Mouse (Mus musculus): ENCODE data around the gene Aplp2.

The Aplp2 gene

DNA sequence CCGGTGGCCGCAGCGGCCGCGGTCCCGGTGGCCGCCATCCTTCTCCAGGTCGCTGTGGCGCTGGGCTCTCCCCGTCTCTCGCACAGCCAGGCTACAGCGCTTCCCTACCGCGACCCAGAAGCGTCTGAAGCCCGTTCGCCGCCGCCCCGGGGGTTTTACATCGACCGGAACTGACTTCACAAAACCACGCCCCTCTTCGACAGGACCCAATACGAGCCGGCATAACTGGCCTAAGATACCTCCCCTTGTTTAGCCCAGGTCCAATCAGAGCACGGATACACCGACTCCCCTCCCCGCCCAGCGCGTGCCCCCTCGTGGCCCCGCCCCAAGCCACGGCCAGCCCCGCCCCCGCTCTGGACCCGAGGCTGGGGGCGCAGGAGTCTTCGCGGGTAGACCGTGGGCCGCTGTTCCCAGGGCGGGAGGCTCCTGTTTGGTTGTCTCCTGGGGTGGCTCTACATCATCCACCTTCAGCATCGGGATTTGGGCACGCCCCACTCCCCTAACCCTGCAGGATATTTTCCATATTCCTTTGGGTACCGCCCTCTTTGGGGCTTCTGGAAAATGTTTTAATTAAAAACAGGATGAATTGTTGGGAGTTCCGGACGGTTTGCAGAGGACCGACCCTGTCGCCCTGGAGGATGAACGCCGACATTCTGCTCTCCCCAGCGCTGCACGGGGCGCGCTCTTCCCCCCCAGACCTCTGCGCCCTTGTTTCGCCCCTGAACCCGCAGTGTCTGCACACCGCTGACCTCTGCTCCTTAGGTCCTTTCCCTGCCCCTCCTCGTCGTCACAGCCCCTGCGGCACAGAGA, at the start of gene Aplp2:
Gene Aplp2, minus strand, starts transcription at position 126 of the 810 bp plus-strand sequence.
- peak; percentile 97 for DNase-seq (ENCODE audit: extremely low spot score, low spot score)

DNA sequence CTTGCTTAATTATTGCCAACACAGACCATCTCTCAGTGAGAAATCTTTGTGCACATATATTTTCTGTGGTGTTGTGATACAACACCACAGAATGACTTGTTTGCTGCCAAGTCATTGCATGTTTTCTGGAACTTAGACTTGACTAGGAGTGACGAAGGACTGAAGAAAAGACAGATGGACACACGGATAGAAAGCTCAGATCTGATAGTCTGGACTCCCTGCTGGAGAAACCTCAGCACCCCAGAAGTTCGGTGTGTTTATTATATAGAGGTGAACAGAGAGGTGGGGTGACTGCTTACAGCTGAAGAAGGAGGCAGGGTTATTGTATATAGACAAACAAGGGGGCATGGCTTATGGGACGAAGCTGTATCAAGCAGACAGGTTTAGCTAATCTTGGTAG, 48.6 kb upstream of the Aplp2 start:
- no peak for DNase-seq (ENCODE audit: extremely low spot score, low spot score)

- no peak for DNase-seq (ENCODE audit: extremely low spot score, low spot score)
Measured at GRCm38 (mm10) chr9:31258237-31258636, 46.6 kb upstream of the Aplp2 start.

GRCm38 (mm10) chr9:31255953-31256352, 44.3 kb upstream of the Aplp2 start:
- no peak for DNase-seq (ENCODE audit: extremely low spot score, low spot score)

DNA sequence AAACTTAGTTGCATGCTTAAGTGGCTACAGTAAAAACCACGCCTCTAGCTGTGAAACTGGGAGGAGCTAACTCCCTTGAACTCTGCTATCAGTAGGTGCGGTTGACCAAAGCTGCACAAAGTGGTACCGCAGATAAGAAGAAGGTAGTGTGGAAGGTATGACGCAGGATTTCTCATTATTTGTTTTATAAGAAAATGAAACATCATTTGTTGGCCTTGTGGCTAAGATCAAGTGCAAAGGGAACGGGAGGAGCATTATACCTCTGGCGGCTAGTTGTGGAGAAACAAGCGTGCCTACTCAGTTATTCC, 43.0 kb upstream of the Aplp2 start:
- no peak for DNase-seq (ENCODE audit: extremely low spot score, low spot score)

- DNase-seq (ENCODE audit: extremely low spot score, low spot score): no peak
Measured at GRCm38 (mm10) chr9:31253866-31254696, 42.5 kb upstream of the Aplp2 start.

- no peak for DNase-seq (ENCODE audit: extremely low spot score, low spot score)
Measured at GRCm38 (mm10) chr9:31253311-31253734, 41.7 kb upstream of the Aplp2 start.

DNA sequence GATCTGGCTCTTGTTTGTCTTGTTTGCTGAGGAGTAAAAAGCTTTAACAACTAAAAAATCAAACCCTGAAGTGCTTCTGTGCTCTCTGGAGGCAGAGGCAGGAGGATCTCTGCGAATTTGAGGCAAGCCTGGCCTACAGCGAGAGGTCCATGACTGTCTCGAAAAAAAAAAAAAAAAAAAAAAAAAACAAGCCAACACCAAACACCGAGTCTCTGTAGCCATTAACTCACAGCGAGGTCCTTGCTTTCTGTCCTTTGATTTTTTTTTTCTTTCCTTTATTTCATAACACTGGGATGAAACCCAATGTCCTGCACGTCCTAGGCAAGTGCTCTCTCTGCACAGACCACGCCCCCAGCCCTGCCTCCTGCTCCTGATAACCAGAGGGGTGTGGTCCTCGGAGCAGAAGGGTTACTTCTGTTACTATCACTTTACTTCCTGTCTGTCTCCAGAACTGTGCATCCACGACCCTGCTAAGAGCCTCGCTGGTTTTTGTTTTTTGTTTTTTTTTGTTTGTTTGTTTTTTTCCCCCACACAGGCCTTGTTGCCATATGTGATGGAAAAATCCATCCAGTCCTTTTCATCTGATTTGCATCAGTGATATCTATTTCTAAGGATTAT, 40.7 kb upstream of the Aplp2 start:
- no peak for DNase-seq (ENCODE audit: extremely low spot score, low spot score)

- DNase-seq (ENCODE audit: extremely low spot score, low spot score): no peak
Measured at GRCm38 (mm10) chr9:31247447-31248220, 36.0 kb upstream of the Aplp2 start.

GRCm38 (mm10) chr9:31246421-31246820, 34.8 kb upstream of the Aplp2 start:
- no peak for DNase-seq (ENCODE audit: extremely low spot score, low spot score)

GRCm38 (mm10) chr9:31245006-31245405, 33.4 kb upstream of the Aplp2 start:
- DNase-seq (ENCODE audit: extremely low spot score, low spot score): no peak

DNA sequence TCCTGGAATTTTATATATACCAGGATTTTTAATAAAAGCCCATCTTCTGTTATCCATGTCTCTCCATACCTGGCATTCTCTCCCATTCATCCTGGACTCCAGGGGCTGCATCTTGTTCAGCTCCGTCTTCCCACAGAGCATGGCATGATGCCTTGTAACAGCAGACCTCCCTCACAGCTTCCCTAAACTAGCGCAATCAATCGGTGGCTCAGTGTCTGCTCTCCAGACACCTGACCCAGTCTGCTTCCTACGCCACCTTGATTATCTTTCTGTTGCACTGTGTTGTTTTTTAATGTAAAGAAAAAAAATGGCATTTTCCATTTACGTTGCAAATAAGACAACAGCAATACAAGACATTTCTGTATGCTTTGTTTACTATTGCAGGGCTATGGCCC, 32.3 kb upstream of the Aplp2 start:
- DNase-seq (ENCODE audit: extremely low spot score, low spot score): no peak

GRCm38 (mm10) chr9:31243306-31243938, 31.8 kb upstream of the Aplp2 start:
- DNase-seq (ENCODE audit: extremely low spot score, low spot score): no peak

DNA sequence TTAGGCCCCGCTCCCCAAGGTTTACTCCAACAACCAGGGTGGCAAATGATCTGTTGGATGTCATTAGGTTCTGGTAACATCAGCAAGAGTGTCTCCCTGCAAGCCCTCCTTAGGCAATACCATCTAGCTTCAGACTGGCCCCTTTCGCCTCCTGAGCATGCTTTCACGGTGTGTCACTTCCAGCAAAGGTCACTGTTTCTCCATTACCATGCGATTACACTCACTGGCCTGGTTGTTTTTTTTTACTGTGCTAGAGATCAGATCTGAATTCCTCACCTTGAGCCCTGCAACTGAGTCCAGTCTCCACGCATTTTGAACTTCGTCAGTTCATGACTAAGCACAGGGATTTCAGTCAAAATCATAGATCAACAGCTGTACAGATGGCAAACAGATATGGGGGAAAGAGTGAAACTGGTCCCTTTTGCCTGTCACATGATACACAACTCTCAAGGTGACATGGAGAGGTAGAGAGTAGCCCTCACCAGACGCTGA, 29.6 kb upstream of the Aplp2 start:
- DNase-seq (ENCODE audit: extremely low spot score, low spot score): no peak

- no peak for DNase-seq (ENCODE audit: extremely low spot score, low spot score)
Measured at GRCm38 (mm10) chr9:31240522-31241207, 29.1 kb upstream of the Aplp2 start.

- DNase-seq (ENCODE audit: extremely low spot score, low spot score): no peak
Measured at GRCm38 (mm10) chr9:31239551-31239950, 27.9 kb upstream of the Aplp2 start.

GRCm38 (mm10) chr9:31238526-31238925, 26.9 kb upstream of the Aplp2 start:
- no peak for DNase-seq (ENCODE audit: extremely low spot score, low spot score)

GRCm38 (mm10) chr9:31236079-31236478, 24.5 kb upstream of the Aplp2 start:
- no peak for DNase-seq (ENCODE audit: extremely low spot score, low spot score)

DNA sequence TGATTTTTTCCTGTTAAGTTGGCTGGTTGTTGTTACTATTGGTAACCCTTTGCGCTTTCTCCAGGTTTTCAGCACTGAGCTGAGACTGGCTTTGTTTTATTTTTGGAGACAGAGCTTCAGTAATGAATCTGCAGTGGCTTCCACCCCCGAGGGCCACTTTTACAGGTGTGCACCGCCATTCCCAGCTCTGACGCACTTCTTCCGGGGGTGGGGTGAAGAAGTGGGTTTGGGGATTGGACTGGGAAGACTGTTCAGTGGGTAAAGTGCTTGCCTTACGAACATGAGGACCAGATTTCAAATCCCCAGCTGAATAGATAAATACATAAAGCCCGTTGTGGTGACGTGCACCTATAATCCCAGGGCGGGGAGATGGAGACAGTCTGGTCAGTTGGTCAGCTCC, 23.9 kb upstream of the Aplp2 start:
- DNase-seq (ENCODE audit: extremely low spot score, low spot score): no peak

- DNase-seq (ENCODE audit: extremely low spot score, low spot score): no peak
Measured at GRCm38 (mm10) chr9:31235030-31235429, 23.4 kb upstream of the Aplp2 start.

Data from neural tube, embryonic 10.5 days (tissue).